Mouse (Mus musculus): Measurements from ENCODE around the gene Wwox.

Wwox gene

GRCm38 (mm10) chr8:114759621-114760020 lies 320.2 kb downstream of the Wwox start:
- DNase-seq = no peak

GRCm38 (mm10) chr8:114768536-114768935 lies 329.1 kb downstream of the Wwox start:
- DNase-seq = no peak

- DNase-seq = peak; percentile 80
These were observed 331.7 kb downstream of the Wwox start for GRCm38 (mm10) chr8:114770856-114771776.

- peak; percentile 28 for DNase-seq
These were observed 332.9 kb downstream of the Wwox start for GRCm38 (mm10) chr8:114772276-114772849.

- DNase-seq = peak; percentile 53
These were observed 334.3 kb downstream of the Wwox start for GRCm38 (mm10) chr8:114773461-114774414.

- no peak for DNase-seq
These were observed 334.9 kb downstream of the Wwox start for GRCm38 (mm10) chr8:114774415-114774775.

GRCm38 (mm10) chr8:114775543-114775942 lies 336.1 kb downstream of the Wwox start:
- no peak for DNase-seq

- DNase-seq = no peak
These were observed 337.2 kb downstream of the Wwox start for GRCm38 (mm10) chr8:114776696-114777095.

- DNase-seq = peak; percentile 17
These were observed 338.0 kb downstream of the Wwox start for GRCm38 (mm10) chr8:114777271-114777980.

GRCm38 (mm10) chr8:114779002-114779401 lies 339.5 kb downstream of the Wwox start:
- no peak for DNase-seq

GRCm38 (mm10) chr8:114783321-114783720 lies 343.9 kb downstream of the Wwox start:
- DNase-seq = no peak

GRCm38 (mm10) chr8:114785834-114786233 lies 346.4 kb downstream of the Wwox start:
- DNase-seq = no peak

GRCm38 (mm10) chr8:114789616-114790015 lies 350.2 kb downstream of the Wwox start:
- DNase-seq = no peak

GRCm38 (mm10) chr8:114790754-114791153 lies 351.3 kb downstream of the Wwox start:
- DNase-seq = no peak

- no peak for DNase-seq
These were observed 354.2 kb downstream of the Wwox start for GRCm38 (mm10) chr8:114793682-114794081.

GRCm38 (mm10) chr8:114801428-114802134 lies 362.1 kb downstream of the Wwox start:
- no peak for DNase-seq

GRCm38 (mm10) chr8:114803113-114803512 lies 363.7 kb downstream of the Wwox start:
- DNase-seq = no peak

GRCm38 (mm10) chr8:114806826-114807420 lies 367.5 kb downstream of the Wwox start:
- DNase-seq = no peak

GRCm38 (mm10) chr8:114807676-114808426 lies 368.4 kb downstream of the Wwox start:
- no peak for DNase-seq

- no peak for DNase-seq
These were observed 371.0 kb downstream of the Wwox start for GRCm38 (mm10) chr8:114810470-114810869.

- no peak for DNase-seq
These were observed 374.4 kb downstream of the Wwox start for GRCm38 (mm10) chr8:114813830-114814229.
